Mouse (Mus musculus) bone marrow macrophage, adult 2 months (primary cell): ENCODE measurements around the gene Vsig2. TPM values are rescaled to one million over a fixed set of nuclear protein-coding genes. Genes with fewer than 3 reads are reported as not detected.

ENCODE experiments used
- H3K27ac ChIP-seq: 2 replicates; pipeline ENCODE4 v1.5.1; 2012; ENCODE audit warnings: low read depth, low read length; ENCODE audit not compliant: insufficient read depth
- H3K4me1 ChIP-seq: 2 replicates; pipeline ENCODE4 v1.6.1; 2012; ENCODE audit warnings: low read length; ENCODE audit not compliant: control insufficient read depth, insufficient read depth
- H3K4me3 ChIP-seq: 2 replicates; pipeline ENCODE4 v1.5.1; 2012; ENCODE audit warnings: mild to moderate bottlenecking, low read length, moderate library complexity; ENCODE audit not compliant: insufficient read depth
- CTCF ChIP-seq: IDR thresholded peaks from 2 replicates; pipeline ENCODE4 v1.5.1; 2012; ENCODE audit warnings: low read depth, mild to moderate bottlenecking, low read length, moderate library complexity
- POLR2A ChIP-seq: IDR thresholded peaks from 2 replicates; pipeline ENCODE4 v1.6.1; 2012; ENCODE audit warnings: mild to moderate bottlenecking, low read depth, low read length, borderline replicate concordance
- polyA plus RNA-seq: library from polyadenylated mRNA; stranded (reverse); fragments of >200 nt; gene quantifications from 2 replicates; pipeline ENCODE4 v1.2.4, GENCODE M21; 2012; ENCODE audit not compliant: missing spikeins, insufficient read depth, insufficient read length

Vsig2 gene
- polyA plus RNA-seq, 1 experiment: not detected

GRCm38 (mm10) chr9:37518991-37519390, 20.1 kb upstream of the Vsig2 start:
- TF ChIP-seq POLR2A (no peak), CTCF (no peak)
- H3K4me3 ChIP-seq: no peak overlapping the region
- H3K27ac ChIP-seq: no peak overlapping the region
- peaks cover 13% of the 10 kb centered on the region for H3K4me1 ChIP-seq

- no peak for TF ChIP-seq CTCF
- no peak for TF ChIP-seq POLR2A
- Histone ChIP-seq H3K4me1 (peaks cover 13% of the 10 kb centered on the region), H3K4me3 (no peak overlapping the region), H3K27ac (no peak overlapping the region)
Observed at GRCm38 (mm10) chr9:37519995-37520394, 19.1 kb upstream of the Vsig2 start.

- Histone ChIP-seq H3K4me3 (no peak overlapping the region), H3K27ac (no peak overlapping the region), H3K4me1 (peaks cover 4% of the 10 kb centered on the region; the same call in 1 of the 2 replicates)
- TF ChIP-seq CTCF: no peak
- no peak for TF ChIP-seq POLR2A
Observed at GRCm38 (mm10) chr9:37525461-37525860, 13.6 kb upstream of the Vsig2 start.

GRCm38 (mm10) chr9:37526443-37527395, 12.3 kb upstream of the Vsig2 start:
- Histone ChIP-seq H3K4me3 (no peak overlapping the region), H3K27ac (no peak overlapping the region), H3K4me1 (peaks cover 7% of the 10 kb centered on the region)
- TF ChIP-seq CTCF: no peak
- TF ChIP-seq POLR2A: no peak

GRCm38 (mm10) chr9:37527396-37528224, 11.4 kb upstream of the Vsig2 start, which contains the start of gene Esam:
Esam (plus strand) TSS chr9:37528078.
- peak within 1 kb of the TSS; percentile 4; the same call in 1 of the 2 replicates for H3K4me3 ChIP-seq
- H3K4me1 ChIP-seq: peaks cover 7% of the 10 kb centered on the region
- H3K27ac ChIP-seq: no peak within 1 kb of the TSS
- no peak for TF ChIP-seq POLR2A
- no peak for TF ChIP-seq CTCF

- Histone ChIP-seq H3K4me1 (peaks cover 7% of the 10 kb centered on the region), H3K4me3 (no peak overlapping the region), H3K27ac (no peak overlapping the region)
- no peak for TF ChIP-seq CTCF
- TF ChIP-seq POLR2A: no peak
Observed at GRCm38 (mm10) chr9:37528225-37528970, 10.7 kb upstream of the Vsig2 start.

GRCm38 (mm10) chr9:37530031-37530887, 8.8 kb upstream of the Vsig2 start:
- Histone ChIP-seq H3K4me3 (peak overlapping the region; percentile 43), H3K27ac (no peak overlapping the region), H3K4me1 (peaks cover 7% of the 10 kb centered on the region)
- no peak for TF ChIP-seq CTCF
- TF ChIP-seq POLR2A: no peak

- Histone ChIP-seq H3K4me3 (peak overlapping the region; percentile 43), H3K4me1 (peaks cover 7% of the 10 kb centered on the region), H3K27ac (no peak overlapping the region)
Observed at GRCm38 (mm10) chr9:37530888-37531705, 8.0 kb upstream of the Vsig2 start.

More at GRCm38 (mm10) chr9:37530888-37531705, 8.0 kb upstream of the Vsig2 start:
- TF ChIP-seq POLR2A (no peak), CTCF (no peak)
